Mouse (Mus musculus) E14TG2a.4 (cell line): ENCODE data around the gene Cbl.
A peak's percentile ranks its signal among the peaks of the same experiment; 100 is the strongest.

Experiments
- H3K27me3 ChIP-seq: 2 replicates; pipeline ENCODE4 v1.6.1; 2014; ENCODE audit warnings: low read length, control low read depth; ENCODE audit not compliant: insufficient read depth
- H3K36me3 ChIP-seq: 2 replicates; pipeline ENCODE4 v1.6.1; 2014; ENCODE audit warnings: low read length, control low read depth; ENCODE audit not compliant: insufficient read depth
- H3K4me1 ChIP-seq: replicated peaks from 2 replicates; pipeline ENCODE4 v1.6.1; 2014; ENCODE audit warnings: low read depth, low read length, control low read depth
- H3K4me3 ChIP-seq: replicated peaks from 2 replicates; pipeline ENCODE4 v1.5.1; 2014; ENCODE audit warnings: mild to moderate bottlenecking, low read length
- H3K9me3 ChIP-seq: 2 replicates; pipeline ENCODE4 v1.6.1; 2014; ENCODE audit warnings: low read length, control low read depth
- CTCF ChIP-seq: conservative IDR thresholded peaks from 2 replicates; pipeline ENCODE4 v1.5.1; 2014; ENCODE audit warnings: low read length
- NANOG ChIP-seq: IDR thresholded peaks from 2 replicates; pipeline ENCODE4 v1.6.1; 2014; ENCODE audit warnings: borderline replicate concordance, low read length, mixed read lengths
- POU5F1 ChIP-seq: IDR thresholded peaks from 2 replicates; pipeline ENCODE4 v1.6.1; 2014; ENCODE audit warnings: low read length, borderline replicate concordance

Cbl gene

GRCm38 (mm10) chr9:44130034-44130433 is 103.8 kb downstream of the Cbl start:
- Histone ChIP-seq H3K9me3 (no peaks in the 10 kb centered on the region), H3K4me3 (peak overlapping the region; percentile 74), H3K36me3 (no peaks in the 10 kb centered on the region), H3K4me1 (peaks cover 83% of the 10 kb centered on the region), H3K27me3 (peaks cover 37% of the 10 kb centered on the region)
- TF ChIP-seq CTCF (no peak), NANOG (no peak)

GRCm38 (mm10) chr9:44129633-44130032 is 104.2 kb downstream of the Cbl start:
- Histone ChIP-seq H3K4me1 (peaks cover 87% of the 10 kb centered on the region), H3K36me3 (no peaks in the 10 kb centered on the region), H3K4me3 (peak overlapping the region; percentile 74), H3K27me3 (peaks cover 33% of the 10 kb centered on the region), H3K9me3 (no peaks in the 10 kb centered on the region)
- TF ChIP-seq NANOG (no peak), CTCF (no peak), POU5F1 (no peak)

GRCm38 (mm10) chr9:44127351-44127801 is 106.5 kb downstream of the Cbl start:
- peak overlapping the region; percentile 17; the same call in 1 of the 2 replicates for H3K4me3 ChIP-seq
- TF ChIP-seq CTCF (no peak), POU5F1 (no peak), NANOG (no peak)
- no peaks in the 10 kb centered on the region for H3K9me3 ChIP-seq
- H3K27me3 ChIP-seq, result peaks cover 13% of the 10 kb centered on the region
- H3K4me1 ChIP-seq, result peaks cover 76% of the 10 kb centered on the region
- no peaks in the 10 kb centered on the region for H3K36me3 ChIP-seq

DNA sequence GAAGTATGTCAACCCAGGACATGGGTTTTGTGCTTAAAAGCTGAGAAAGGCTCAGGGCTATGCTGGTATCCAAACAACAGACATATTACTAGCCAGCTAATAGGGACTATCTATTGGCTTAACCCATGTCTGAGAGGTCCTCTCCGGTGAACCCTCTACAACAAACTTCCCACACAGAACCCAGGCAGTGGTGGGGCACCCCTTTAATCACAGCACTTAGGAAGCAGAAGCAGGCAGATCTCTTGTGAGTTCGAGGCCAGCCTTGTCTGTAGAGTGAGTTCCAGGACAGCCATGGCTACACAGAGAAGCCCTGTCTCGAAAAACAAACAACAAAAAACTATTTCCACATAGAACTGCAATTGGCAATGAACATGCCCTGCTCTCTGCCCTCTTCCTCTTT is 107.1 kb downstream of the Cbl start:
- Histone ChIP-seq H3K4me1 (peaks cover 73% of the 10 kb centered on the region), H3K9me3 (no peaks in the 10 kb centered on the region), H3K4me3 (no peak overlapping the region), H3K27me3 (peaks cover 8% of the 10 kb centered on the region), H3K36me3 (no peaks in the 10 kb centered on the region)
- TF ChIP-seq POU5F1 (no peak), NANOG (no peak), CTCF (no peak)

DNA sequence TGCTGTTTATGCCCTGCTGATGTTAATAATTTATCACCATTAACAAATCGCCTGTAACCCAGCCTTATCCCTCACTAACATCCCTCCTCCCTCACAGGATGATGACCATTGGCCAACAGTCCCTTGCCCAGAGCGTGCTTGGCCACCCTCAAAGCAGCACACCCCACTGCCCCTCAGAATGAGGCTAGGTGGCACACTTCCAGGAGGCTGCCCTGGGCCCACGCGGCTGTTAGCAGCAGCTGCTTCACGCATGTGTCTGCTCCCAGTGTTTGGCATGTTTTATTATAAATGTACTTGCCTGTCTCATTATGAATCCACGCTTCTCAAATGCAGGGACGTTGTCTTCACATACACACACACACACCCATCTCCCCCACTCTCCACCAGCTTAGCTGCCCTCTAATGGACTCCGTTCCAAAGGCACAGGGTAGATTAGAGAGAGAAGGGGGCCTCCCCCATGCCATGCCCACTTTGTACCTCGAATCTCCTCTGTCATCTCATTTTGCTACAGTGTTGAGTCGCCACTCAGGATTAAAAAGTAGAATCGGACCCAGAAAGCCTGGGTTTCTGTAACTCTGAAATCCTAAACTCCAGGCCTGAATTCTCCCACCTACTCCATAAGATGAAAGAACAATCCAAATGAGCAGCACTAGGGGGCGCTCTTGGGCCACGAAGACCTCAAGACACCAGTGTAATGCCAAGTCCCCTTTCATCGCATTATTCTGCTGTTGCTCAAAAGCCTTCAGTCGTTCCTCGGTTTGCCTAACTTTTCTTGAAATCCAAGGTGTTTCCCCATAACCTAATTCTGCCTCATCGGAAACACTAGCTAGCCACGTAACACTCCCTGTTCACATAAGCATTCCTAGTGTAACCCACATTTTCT is 108.1 kb downstream of the Cbl start:
- peaks cover 4% of the 10 kb centered on the region; the same call in 1 of the 2 replicates for H3K9me3 ChIP-seq
- no peaks in the 10 kb centered on the region for H3K36me3 ChIP-seq
- peak; percentile 68 for TF ChIP-seq CTCF
- TF ChIP-seq NANOG, result no peak
- TF ChIP-seq POU5F1, result no peak
- H3K4me3 ChIP-seq, result peak overlapping the region; percentile 17; the same call in 1 of the 2 replicates
- H3K27me3 ChIP-seq, result no peaks in the 10 kb centered on the region
- H3K4me1 ChIP-seq, result peaks cover 63% of the 10 kb centered on the region

GRCm38 (mm10) chr9:44125026-44125425 is 108.8 kb downstream of the Cbl start:
- Histone ChIP-seq H3K9me3 (peaks cover 4% of the 10 kb centered on the region; the same call in 1 of the 2 replicates), H3K27me3 (no peaks in the 10 kb centered on the region), H3K4me1 (peaks cover 55% of the 10 kb centered on the region), H3K4me3 (peak overlapping the region; percentile 17; the same call in 1 of the 2 replicates), H3K36me3 (no peaks in the 10 kb centered on the region)
- TF ChIP-seq POU5F1, result no peak
- TF ChIP-seq CTCF, result no peak
- TF ChIP-seq NANOG, result no peak

DNA sequence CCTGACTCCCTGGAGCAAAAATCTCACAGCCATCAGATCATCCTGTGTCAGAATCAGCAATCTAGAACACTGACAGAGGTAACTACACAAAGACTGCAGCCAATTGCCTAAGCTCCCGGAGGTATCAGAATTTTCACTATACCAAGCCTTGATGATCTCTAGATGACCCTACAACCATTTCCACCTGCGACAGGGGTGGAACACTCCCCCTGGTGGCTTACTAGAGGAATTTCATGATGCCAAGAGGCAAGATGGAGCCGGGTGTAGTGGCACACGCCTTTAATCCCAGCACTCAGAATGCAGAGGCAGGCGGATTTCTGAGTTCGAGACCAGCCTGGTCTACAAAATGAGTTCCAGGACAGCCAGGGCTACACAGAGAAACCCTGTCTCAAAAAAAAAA is 109.5 kb downstream of the Cbl start:
- Histone ChIP-seq H3K4me1 (peaks cover 48% of the 10 kb centered on the region), H3K27me3 (no peaks in the 10 kb centered on the region), H3K9me3 (peaks cover 4% of the 10 kb centered on the region; the same call in 1 of the 2 replicates), H3K4me3 (no peak overlapping the region), H3K36me3 (no peaks in the 10 kb centered on the region)
- TF ChIP-seq CTCF (peak; percentile 56), NANOG (no peak)

DNA sequence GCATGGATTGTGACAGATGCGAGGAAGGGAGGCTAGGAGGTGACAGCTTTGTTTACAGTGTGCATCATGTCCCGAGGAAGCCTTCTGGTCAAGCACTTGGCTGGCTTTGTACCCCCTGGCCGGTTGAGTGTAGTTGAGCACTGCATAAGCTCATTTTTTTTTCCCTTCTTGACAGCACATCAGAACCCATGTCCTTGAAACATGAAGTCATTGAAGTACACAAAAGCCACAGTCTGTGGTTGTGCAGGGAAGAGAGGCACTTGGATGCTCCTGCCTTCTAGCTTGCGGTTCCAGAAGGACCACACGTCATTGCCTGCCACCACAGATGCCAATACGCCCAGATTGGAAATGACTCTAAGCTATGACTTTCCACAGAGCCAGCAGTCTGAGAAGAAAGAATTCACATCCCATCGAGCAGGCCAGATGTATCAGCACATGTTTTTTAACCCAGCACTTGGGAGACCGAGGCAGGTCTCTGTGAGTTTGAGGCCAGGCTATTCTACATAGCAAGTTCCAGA is 113.8 kb downstream of the Cbl start:
- TF ChIP-seq CTCF, result no peak
- TF ChIP-seq POU5F1, result no peak
- TF ChIP-seq NANOG, result no peak
- Histone ChIP-seq H3K27me3 (no peaks in the 10 kb centered on the region), H3K4me1 (peaks cover 21% of the 10 kb centered on the region), H3K9me3 (peaks cover 4% of the 10 kb centered on the region; the same call in 1 of the 2 replicates), H3K36me3 (no peaks in the 10 kb centered on the region), H3K4me3 (no peak overlapping the region)
